In genomic region chr17:47664474-47664873, GRCm38 (mm10) we compare ENCODE assay signal across 17 mouse cellular contexts. TPM values are rescaled to one million over a fixed set of nuclear protein-coding genes. Genes with fewer than 3 reads are reported as not detected.
"Had no signal": no experiment of that assay in that cellular context is flagged by ENCODE, and none has a peak within 500 bp of the region (broad histone marks: within the 10 kb centered on the region; RNA-seq: fewer than 3 reads in every experiment).

No protein-coding gene starts in this region.

- DNase-seq: retina, postnatal 1 day; right cerebral cortex, adult 18-20 months; right cerebral cortex, postnatal 14 days; right cerebral cortex, postnatal 25 days; right cerebral cortex, postnatal 4 days; spleen, adult 18-20 months; thymus, adult 18-20 months; thymus, adult 2 months; thymus, postnatal 14 days; thymus, postnatal 25 days; thymus, postnatal 36 days; thymus, postnatal 4 days had no signal

- H3K9ac ChIP-seq: neural tube, embryonic 13.5 days; neural tube, embryonic 15.5 days; stomach, embryonic 15.5 days had no signal

- H3K4me3 ChIP-seq: neural tube, embryonic 13.5 days; neural tube, embryonic 15.5 days; stomach, embryonic 15.5 days had no signal

- H3K36me3 ChIP-seq: neural tube, embryonic 15.5 days; stomach, embryonic 15.5 days had no signal

- H3K27me3 ChIP-seq: neural tube, embryonic 13.5 days; neural tube, embryonic 15.5 days; stomach, embryonic 15.5 days had no signal

- H3K9me3 ChIP-seq: neural tube, embryonic 13.5 days; neural tube, embryonic 15.5 days; stomach, embryonic 15.5 days had no signal

- H3K27ac ChIP-seq: neural tube, embryonic 13.5 days; neural tube, embryonic 15.5 days; stomach, embryonic 15.5 days; stomach, postnatal 0 days had no signal

- H3K4me2 ChIP-seq: neural tube, embryonic 13.5 days; neural tube, embryonic 15.5 days; stomach, embryonic 15.5 days had no signal

- H3K4me1 ChIP-seq: stomach, embryonic 15.5 days had no signal

RNA-seq across cellular contexts. Expression of gene Gm21981, which starts 29.8 kb away (rescaled TPM):
- total RNA-seq: neutrophil, adult 5-6 weeks had no signal
- polyA plus RNA-seq: stomach, postnatal 0 days had no signal

RNA-seq across cellular contexts. Expression of gene Prickle4, which starts 30.1 kb away (rescaled TPM):
- total RNA-seq: neutrophil, adult 5-6 weeks had no signal
